Mouse (Mus musculus) midbrain, embryonic 15.5 days (tissue): ENCODE measurements at regions not wholly inside any gene's neighbourhood (a gene's known extent, or its start where the extent isn't known, plus 50 kb on each side); places are given as distances from the start of the nearest gene placed in this dataset.

Source experiments
- ATAC-seq: fragments of 200-750 bp; cut with Nextera tagmentation; replicated peaks from 2 replicates; pipeline ENCODE4 v1.8.0; 2017; ENCODE audit warnings: moderate TSS enrichment
- H3K27ac ChIP-seq: fragments of 300-500 bp; sonication (generic); 2 replicates; pipeline ENCODE4 v1.5.1; 2015; ENCODE audit warnings: mild to moderate bottlenecking, inconsistent platforms
- H3K27me3 ChIP-seq: fragments of 300-500 bp; sonication (generic); replicated peaks from 2 replicates; pipeline ENCODE4 v1.6.1; 2015; ENCODE audit warnings: inconsistent platforms
- H3K36me3 ChIP-seq: fragments of 300-500 bp; sonication (generic); replicated peaks from 2 replicates; pipeline ENCODE4 v1.6.1; 2015; ENCODE audit warnings: inconsistent platforms
- H3K4me1 ChIP-seq: fragments of 300-500 bp; sonication (generic); 2 replicates; pipeline ENCODE4 v1.6.1; 2015; ENCODE audit warnings: inconsistent platforms
- H3K4me2 ChIP-seq: fragments of 300-500 bp; sonication (generic); 2 replicates; pipeline ENCODE4 v1.6.1; 2015; ENCODE audit warnings: inconsistent platforms, mild to moderate bottlenecking, moderate library complexity
- H3K4me3 ChIP-seq: fragments of 300-500 bp; sonication (generic); 2 replicates; pipeline ENCODE4 v1.5.1; 2015; ENCODE audit warnings: mild to moderate bottlenecking, inconsistent platforms
- H3K9ac ChIP-seq: fragments of 300-500 bp; sonication (generic); 2 replicates; pipeline ENCODE4 v1.6.1; 2015; ENCODE audit warnings: mild to moderate bottlenecking, inconsistent platforms
- H3K9me3 ChIP-seq: fragments of 300-500 bp; sonication (generic); 2 replicates; pipeline ENCODE4 v1.6.1; 2016; ENCODE audit warnings: inconsistent platforms
- WGBS: fragments of 180-500 bp; shearing (Covaris S2); methylation state at CpG from one replicate; pipeline ENCODE4 v1.1.7; 2015; ENCODE audit warnings: mixed read lengths; 5-methylcytosine and 5-hydroxymethylcytosine counted together

- peak overlapping the region; percentile 15; the same call in 1 of the 2 replicates for H3K4me3 ChIP-seq
- 24% methylated on average over 6 of the region's 6 CpGs for WGBS
Observed at GRCm38 (mm10) chr2:47424910-47425309, 1389.0 kb upstream of the Acvr2a start.

GRCm38 (mm10) chr2:47429843-47430242, 1384.1 kb upstream of the Acvr2a start:
- 78% methylated on average over 2 of the region's 2 CpGs for WGBS
- no peak overlapping the region for H3K9ac ChIP-seq
- no peaks in the 10 kb centered on the region for H3K36me3 ChIP-seq
- no peaks in the 10 kb centered on the region for H3K9me3 ChIP-seq
- no peaks in the 10 kb centered on the region for H3K27me3 ChIP-seq
- no peaks in the 10 kb centered on the region for H3K4me1 ChIP-seq
- no peak for ATAC-seq
- no peak overlapping the region for H3K4me2 ChIP-seq
- no peak overlapping the region for H3K4me3 ChIP-seq
- no peak overlapping the region for H3K27ac ChIP-seq

More at GRCm38 (mm10) chr2:47424910-47425309, 1389.0 kb upstream of the Acvr2a start:
- Histone ChIP-seq H3K27me3 (no peaks in the 10 kb centered on the region), H3K4me1 (no peaks in the 10 kb centered on the region), H3K4me2 (peak overlapping the region; percentile 34), H3K9me3 (no peaks in the 10 kb centered on the region), H3K36me3 (no peaks in the 10 kb centered on the region), H3K9ac (no peak overlapping the region), H3K27ac (no peak overlapping the region)
- no peak for ATAC-seq

GRCm38 (mm10) chr2:47466043-47466442, 1347.9 kb upstream of the Acvr2a start:
- Histone ChIP-seq H3K9ac (no peak overlapping the region), H3K4me2 (no peak overlapping the region), H3K27ac (no peak overlapping the region), H3K36me3 (no peaks in the 10 kb centered on the region), H3K27me3 (no peaks in the 10 kb centered on the region), H3K9me3 (no peaks in the 10 kb centered on the region), H3K4me3 (no peak overlapping the region), H3K4me1 (no peaks in the 10 kb centered on the region)
- WGBS, result 73% methylated on average over 4 of the region's 4 CpGs
- ATAC-seq, result no peak

- Histone ChIP-seq H3K4me3 (no peak overlapping the region), H3K4me1 (no peaks in the 10 kb centered on the region), H3K36me3 (no peaks in the 10 kb centered on the region), H3K4me2 (no peak overlapping the region), H3K9me3 (no peaks in the 10 kb centered on the region), H3K9ac (no peak overlapping the region), H3K27me3 (no peaks in the 10 kb centered on the region), H3K27ac (no peak overlapping the region)
- peak; percentile 83 for ATAC-seq
- 15% methylated on average over 5 of the region's 5 CpGs for WGBS
Observed at GRCm38 (mm10) chr2:47491874-47492539, 1321.9 kb upstream of the Acvr2a start.
